Mouse (Mus musculus): ENCODE results near the gene Eefsec.

GRCm38 (mm10) chr6:88378829-88379228 lies 67.5 kb downstream of the Eefsec start:
- TF ChIP-seq CTCF (IDR thresholded peaks at IDR 0.05; ENCODE audit: low read depth, low read length) (no peak), POLR2A (IDR thresholded peaks at IDR 0.05; ENCODE audit: insufficient read depth, low read length) (no peak)
